Mouse (Mus musculus): Measurements from ENCODE around the gene Slc13a5. TPM values are rescaled to one million over a fixed set of nuclear protein-coding genes. Genes with fewer than 3 reads are reported as not detected.

Gene Slc13a5
- 0.29 and 0.33 TPM in 2 replicates for polyA plus RNA-seq (2016; fragmentation: Nextera tagmentation; extraction: Ambion mirVana)

- Histone ChIP-seq H3K4me1 (peaks cover 22% of the 10 kb centered on the region), H3K4me2 (replicated peaks) (peak within 1 kb of the TSS; percentile 59), H3K9ac (replicated peaks) (peak within 1 kb of the TSS; percentile 49), H3K4me3 (peak within 1 kb of the TSS; percentile 38), H3K9me3 (no peaks in the 10 kb centered on the region), H3K36me3 (no peaks in the 10 kb centered on the region), H3K27me3 (peaks cover 57% of the 10 kb centered on the region), H3K27ac (replicated peaks) (no peak within 1 kb of the TSS)
- 2% methylated on average over 36 of the region's 36 CpGs for WGBS
- ATAC-seq (ENCODE audit: low FRiP score, low read depth) = peak; percentile 62
These were observed at the start of gene Slc13a5 for GRCm38 (mm10) chr11:72266960-72267560. Gene Slc13a5, minus strand, starts transcription at chr11:72267222.

- no peak for ATAC-seq (ENCODE audit: low FRiP score, low read depth)
- Histone ChIP-seq H3K27me3 (peaks cover 42% of the 10 kb centered on the region), H3K4me1 (0 out of 2 replicates have a peak, but pooled peaks cover 4% of the 10 kb centered on the region), H3K9ac (replicated peaks) (0 out of 2 replicates have a peak within 1 kb of the TSS, but pooled peaks have one; percentile 41), H3K27ac (replicated peaks) (no peak within 1 kb of the TSS), H3K36me3 (no peaks in the 10 kb centered on the region), H3K9me3 (no peaks in the 10 kb centered on the region), H3K4me2 (replicated peaks) (peak within 1 kb of the TSS; percentile 53), H3K4me3 (peak within 1 kb of the TSS; percentile 33)
- WGBS = 11% methylated on average over 42 of the region's 42 CpGs
These were observed 47.3 kb upstream of the Slc13a5 start, which contains the start of gene Fbxo39 for GRCm38 (mm10) chr11:72314151-72314895. Gene Fbxo39, plus strand, starts transcription at chr11:72314444.

- peaks cover 35% of the 10 kb centered on the region for H3K27me3 ChIP-seq
- ATAC-seq (ENCODE audit: low FRiP score, low read depth) = no peak
- H3K4me3 ChIP-seq = no peak overlapping the region
- H3K4me2 ChIP-seq (replicated peaks) = no peak overlapping the region
- H3K27ac ChIP-seq (replicated peaks) = no peak overlapping the region
- 82% methylated on average over 10 of the region's 10 CpGs for WGBS
- H3K36me3 ChIP-seq = no peaks in the 10 kb centered on the region
- H3K9ac ChIP-seq (replicated peaks) = no peak overlapping the region
- 0 out of 2 replicates have a peak, but pooled peaks cover 4% of the 10 kb centered on the region for H3K4me1 ChIP-seq
- no peaks in the 10 kb centered on the region for H3K9me3 ChIP-seq
These were observed 44.5 kb upstream of the Slc13a5 start for GRCm38 (mm10) chr11:72311355-72312001.

GRCm38 (mm10) chr11:72310491-72310890 lies 43.5 kb upstream of the Slc13a5 start:
- Histone ChIP-seq H3K27me3 (peaks cover 32% of the 10 kb centered on the region), H3K4me3 (no peak overlapping the region), H3K4me2 (replicated peaks) (no peak overlapping the region), H3K9ac (replicated peaks) (no peak overlapping the region), H3K4me1 (0 out of 2 replicates have a peak, but pooled peaks cover 4% of the 10 kb centered on the region), H3K36me3 (no peaks in the 10 kb centered on the region), H3K27ac (replicated peaks) (no peak overlapping the region), H3K9me3 (no peaks in the 10 kb centered on the region)
- no peak for ATAC-seq (ENCODE audit: low FRiP score, low read depth)
- WGBS = 82% methylated on average over 4 of the region's 4 CpGs

- Histone ChIP-seq H3K4me1 (no peaks in the 10 kb centered on the region), H3K9me3 (no peaks in the 10 kb centered on the region), H3K9ac (replicated peaks) (no peak overlapping the region), H3K27ac (replicated peaks) (no peak overlapping the region), H3K36me3 (no peaks in the 10 kb centered on the region), H3K4me2 (replicated peaks) (no peak overlapping the region), H3K4me3 (no peak overlapping the region), H3K27me3 (peaks cover 17% of the 10 kb centered on the region)
- 76% methylated on average over 2 of the region's 2 CpGs for WGBS
- ATAC-seq (ENCODE audit: low FRiP score, low read depth) = no peak
These were observed 42.0 kb upstream of the Slc13a5 start for GRCm38 (mm10) chr11:72308982-72309381.

GRCm38 (mm10) chr11:72307461-72307860 lies 40.4 kb upstream of the Slc13a5 start:
- no peak overlapping the region for H3K27ac ChIP-seq (replicated peaks)
- H3K9me3 ChIP-seq = no peaks in the 10 kb centered on the region
- 84% methylated on average over 5 of the region's 5 CpGs for WGBS
- H3K4me3 ChIP-seq = no peak overlapping the region
- no peaks in the 10 kb centered on the region for H3K36me3 ChIP-seq
- no peak overlapping the region for H3K9ac ChIP-seq (replicated peaks)
- peaks cover 4% of the 10 kb centered on the region; the same call in 1 of the 2 replicates for H3K27me3 ChIP-seq
- no peaks in the 10 kb centered on the region for H3K4me1 ChIP-seq
- no peak for ATAC-seq (ENCODE audit: low FRiP score, low read depth)
- no peak overlapping the region for H3K4me2 ChIP-seq (replicated peaks)

- Histone ChIP-seq H3K9me3 (no peaks in the 10 kb centered on the region), H3K9ac (replicated peaks) (no peak overlapping the region), H3K27me3 (no peaks in the 10 kb centered on the region), H3K27ac (replicated peaks) (no peak overlapping the region), H3K4me3 (no peak overlapping the region), H3K4me2 (replicated peaks) (no peak overlapping the region), H3K4me1 (peaks cover 4% of the 10 kb centered on the region; the same call in 1 of the 2 replicates), H3K36me3 (no peaks in the 10 kb centered on the region)
- no peak for ATAC-seq (ENCODE audit: low FRiP score, low read depth)
- 85% methylated on average over 7 of the region's 7 CpGs for WGBS
These were observed 35.2 kb upstream of the Slc13a5 start for GRCm38 (mm10) chr11:72302230-72302629.

GRCm38 (mm10) chr11:72301334-72301733 lies 34.3 kb upstream of the Slc13a5 start, which contains the start of gene Xaf1:
Gene Xaf1, plus strand, starts transcription at chr11:72301629.
- H3K4me3 ChIP-seq = no peak within 1 kb of the TSS
- no peak within 1 kb of the TSS for H3K9ac ChIP-seq (replicated peaks)
- no peaks in the 10 kb centered on the region for H3K27me3 ChIP-seq
- H3K4me2 ChIP-seq (replicated peaks) = no peak within 1 kb of the TSS
- no peak for ATAC-seq (ENCODE audit: low FRiP score, low read depth)
- H3K27ac ChIP-seq (replicated peaks) = no peak within 1 kb of the TSS
- no peaks in the 10 kb centered on the region for H3K9me3 ChIP-seq
- H3K36me3 ChIP-seq = no peaks in the 10 kb centered on the region
- H3K4me1 ChIP-seq = peaks cover 4% of the 10 kb centered on the region; the same call in 1 of the 2 replicates
- 33% methylated on average over 6 of the region's 6 CpGs for WGBS

- no peak overlapping the region for H3K4me2 ChIP-seq (replicated peaks)
- H3K4me3 ChIP-seq = no peak overlapping the region
- ATAC-seq (ENCODE audit: low FRiP score, low read depth) = no peak
- no peak overlapping the region for H3K9ac ChIP-seq (replicated peaks)
- H3K4me1 ChIP-seq = no peaks in the 10 kb centered on the region
- WGBS = 71% methylated on average over 2 of the region's 2 CpGs
- no peaks in the 10 kb centered on the region for H3K36me3 ChIP-seq
- H3K9me3 ChIP-seq = peaks cover 3% of the 10 kb centered on the region; the same call in 1 of the 2 replicates
- no peak overlapping the region for H3K27ac ChIP-seq (replicated peaks)
- no peaks in the 10 kb centered on the region for H3K27me3 ChIP-seq
These were observed 26.1 kb upstream of the Slc13a5 start for GRCm38 (mm10) chr11:72293116-72293515.

- WGBS = 82% methylated on average over 3 of the region's 3 CpGs
- Histone ChIP-seq H3K9ac (replicated peaks) (no peak overlapping the region), H3K4me3 (no peak overlapping the region), H3K27ac (replicated peaks) (no peak overlapping the region), H3K9me3 (peaks cover 3% of the 10 kb centered on the region; the same call in 1 of the 2 replicates), H3K4me1 (no peaks in the 10 kb centered on the region), H3K36me3 (no peaks in the 10 kb centered on the region), H3K4me2 (replicated peaks) (no peak overlapping the region), H3K27me3 (no peaks in the 10 kb centered on the region)
- no peak for ATAC-seq (ENCODE audit: low FRiP score, low read depth)
These were observed 20.5 kb upstream of the Slc13a5 start for GRCm38 (mm10) chr11:72287543-72287942.

GRCm38 (mm10) chr11:72287126-72287525 lies 20.1 kb upstream of the Slc13a5 start:
- H3K4me3 ChIP-seq = no peak overlapping the region
- H3K9ac ChIP-seq (replicated peaks) = no peak overlapping the region
- no peak for ATAC-seq (ENCODE audit: low FRiP score, low read depth)
- H3K27ac ChIP-seq (replicated peaks) = no peak overlapping the region
- H3K4me2 ChIP-seq (replicated peaks) = no peak overlapping the region
- no peaks in the 10 kb centered on the region for H3K36me3 ChIP-seq
- WGBS = 95% methylated on average over 2 of the region's 2 CpGs
- no peaks in the 10 kb centered on the region for H3K27me3 ChIP-seq
- H3K4me1 ChIP-seq = no peaks in the 10 kb centered on the region
- H3K9me3 ChIP-seq = peaks cover 3% of the 10 kb centered on the region; the same call in 1 of the 2 replicates

GRCm38 (mm10) chr11:72286651-72287050 lies 19.6 kb upstream of the Slc13a5 start:
- H3K4me3 ChIP-seq = no peak overlapping the region
- no peaks in the 10 kb centered on the region for H3K36me3 ChIP-seq
- no peak for ATAC-seq (ENCODE audit: low FRiP score, low read depth)
- H3K27me3 ChIP-seq = no peaks in the 10 kb centered on the region
- WGBS = 84% methylated on average over 3 of the region's 3 CpGs
- no peak overlapping the region for H3K4me2 ChIP-seq (replicated peaks)
- H3K27ac ChIP-seq (replicated peaks) = no peak overlapping the region
- H3K9ac ChIP-seq (replicated peaks) = no peak overlapping the region
- no peaks in the 10 kb centered on the region for H3K4me1 ChIP-seq
- peaks cover 3% of the 10 kb centered on the region; the same call in 1 of the 2 replicates for H3K9me3 ChIP-seq
